8 mouse cellular contexts compared by ENCODE assay signal in genomic region chr3:122293223-122293953, GRCm38 (mm10). TPM values are rescaled to one million over a fixed set of nuclear protein-coding genes. Genes with fewer than 3 reads are reported as not detected.
DNase-seq lines count a peak whose midpoint lies in the region; ATAC-seq and TF ChIP-seq lines count a peak whose summit lies in the region.

No protein-coding gene starts in this region.

- ATAC-seq in kidney, embryonic 15.5 days (replicated peaks; ENCODE audit: low FRiP score) = peak; percentile 95

- peaks cover 20% of the 10 kb centered on the region for H3K4me1 ChIP-seq in kidney, embryonic 15.5 days
- H3K4me1 ChIP-seq in E14TG2a.4 (replicated peaks; ENCODE audit: low read depth, low read length) = peaks cover 62% of the 10 kb centered on the region
- H3K4me1 ChIP-seq in brown adipose tissue, adult 24 weeks (ENCODE audit: control insufficient read depth, insufficient read depth, insufficient read length, low read length) = peaks cover 2% of the 10 kb centered on the region; the same call in 1 of the 2 replicates
- peaks cover 41% of the 10 kb centered on the region for H3K4me1 ChIP-seq in megakaryocyte, embryonic 14.5 days

- H3K4me3 ChIP-seq in kidney, embryonic 15.5 days (replicated peaks) = peak overlapping the region; percentile 72
- peak overlapping the region; percentile 94 for H3K4me3 ChIP-seq in E14TG2a.4 (replicated peaks; ENCODE audit: low read length)
- peak overlapping the region; percentile 89 for H3K4me3 ChIP-seq in brown adipose tissue, adult 24 weeks (ENCODE audit: insufficient read depth, low read depth, low read length)
- H3K4me3 ChIP-seq in megakaryocyte, embryonic 14.5 days (replicated peaks) = peak overlapping the region; percentile 95

- peak overlapping the region; percentile 97 for H3K27ac ChIP-seq in kidney, embryonic 15.5 days
- peak overlapping the region; percentile 86 for H3K27ac ChIP-seq in brown adipose tissue, adult 24 weeks (replicated peaks; ENCODE audit: low read depth, low read length)

- DNase-seq in kidney, adult 9 months = no peak
- DNase-seq in gastrocnemius, adult 8-10 months (ENCODE audit: low spot score in 2 of 2) = peak; percentile 79
- peak; percentile 87 to 95 for DNase-seq in kidney, postnatal 25 days
- DNase-seq in urinary bladder, postnatal 36 days (ENCODE audit: low spot score in 2 of 2) = peak; percentile 26 to 86

- no peaks in the 10 kb centered on the region for H3K9me3 ChIP-seq in kidney, embryonic 15.5 days (replicated peaks)
- no peaks in the 10 kb centered on the region for H3K9me3 ChIP-seq in E14TG2a.4 (ENCODE audit: low read length)
- no peaks in the 10 kb centered on the region for H3K9me3 ChIP-seq in megakaryocyte, embryonic 14.5 days

- H3K9ac ChIP-seq in kidney, embryonic 15.5 days = peak overlapping the region; percentile 80

- WGBS in kidney, embryonic 15.5 days = under 1% methylated on average over 94 of the region's 105 CpGs

- peak overlapping the region; percentile 68 for H3K4me2 ChIP-seq in kidney, embryonic 15.5 days

- H3K36me3 ChIP-seq in kidney, embryonic 15.5 days = no peaks in the 10 kb centered on the region
- no peaks in the 10 kb centered on the region for H3K36me3 ChIP-seq in E14TG2a.4 (ENCODE audit: insufficient read depth, low read length)
- no peaks in the 10 kb centered on the region for H3K36me3 ChIP-seq in megakaryocyte, embryonic 14.5 days (replicated peaks; ENCODE audit: low read length)

- H3K27me3 ChIP-seq in kidney, embryonic 15.5 days = no peaks in the 10 kb centered on the region
- H3K27me3 ChIP-seq in E14TG2a.4 (ENCODE audit: insufficient read depth, low read length) = no peaks in the 10 kb centered on the region
- H3K27me3 ChIP-seq in megakaryocyte, embryonic 14.5 days (replicated peaks) = peaks cover 5% of the 10 kb centered on the region

- TF ChIP-seq CTCF in E14TG2a.4 (conservative IDR thresholded peaks at IDR 0.05; ENCODE audit: low read length) = no peak

RNA-seq across cellular contexts. Expression of gene Bcar3, which starts 0.5 kb away (rescaled TPM):
- polyA plus RNA-seq in kidney, embryonic 15.5 days (2015; fragmentation: Nextera tagmentation; extraction: Ambion mirVana) = 13.8 and 15.5 TPM in 2 replicates
- polyA plus RNA-seq in brown adipose tissue, adult 24 weeks (2012; ENCODE audit: insufficient read depth, insufficient read length, missing spikeins) = 6.7 and 8.8 TPM in 2 replicates
- 1 to 10 TPM; 3.3 to 8.9 (median 4.4) TPM for total RNA-seq in gastrocnemius, adult 8-10 months (2022)
- polyA plus RNA-seq in megakaryocyte, embryonic 14.5 days (2012; ENCODE audit: insufficient read depth, low replicate concordance) = 2.4 and 3.6 TPM in 2 replicates

RNA-seq across cellular contexts. Expression of gene Dnttip2, which starts 19.2 kb away (rescaled TPM):
- polyA plus RNA-seq in kidney, embryonic 15.5 days (2015; fragmentation: Nextera tagmentation; extraction: Ambion mirVana) = 73.3 and 82.0 TPM in 2 replicates
- 27.0 and 40.7 TPM in 2 replicates for polyA plus RNA-seq in brown adipose tissue, adult 24 weeks (2012; ENCODE audit: insufficient read depth, insufficient read length, missing spikeins)
- total RNA-seq in gastrocnemius, adult 8-10 months (2022) = 10 to 100 TPM; 25.0 to 33.4 (median 29.7) TPM
- polyA plus RNA-seq in megakaryocyte, embryonic 14.5 days (2012; ENCODE audit: insufficient read depth, low replicate concordance) = 0.83 and 4.4 TPM in 2 replicates

RNA-seq across cellular contexts. Expression of gene Gclm, which starts 48.0 kb away (rescaled TPM):
- 91.8 and 102 TPM in 2 replicates for polyA plus RNA-seq in kidney, embryonic 15.5 days (2015; fragmentation: Nextera tagmentation; extraction: Ambion mirVana)
- polyA plus RNA-seq in brown adipose tissue, adult 24 weeks (2012; ENCODE audit: insufficient read depth, insufficient read length, missing spikeins) = 56.5 and 64.3 TPM in 2 replicates
- total RNA-seq in gastrocnemius, adult 8-10 months (2022) = 10 to 100 TPM; 22.7 to 40.7 (median 35.6) TPM
- 799 and 1,910 TPM in 2 replicates for polyA plus RNA-seq in megakaryocyte, embryonic 14.5 days (2012; ENCODE audit: insufficient read depth, low replicate concordance)
